Mouse (Mus musculus) liver, embryonic 12.5 days (tissue): Measurements from ENCODE around the gene Mmp19. TPM values are rescaled to one million over a fixed set of nuclear protein-coding genes. Genes with fewer than 3 reads are reported as not detected.
"Not testable (repeated sequence)": the region's sequence is repeated elsewhere in the genome, so short reads cannot be mapped to it uniquely, and the experiment has no call there.

Experiments
- ATAC-seq: fragments of 200-750 bp; cut with Nextera tagmentation; 2 replicates; pipeline ENCODE4 v1.8.0; 2017; ENCODE audit warnings: moderate number of reproducible peaks, mild to moderate bottlenecking, moderate library complexity
- H3K27ac ChIP-seq: fragments of 300-500 bp; sonication (generic); 2 replicates; pipeline ENCODE4 v1.5.1; 2016; ENCODE audit warnings: mild to moderate bottlenecking
- H3K27me3 ChIP-seq: fragments of 300-500 bp; sonication (generic); replicated peaks from 2 replicates; pipeline ENCODE4 v1.6.1; 2016; ENCODE audit warnings: mild to moderate bottlenecking, moderate library complexity
- H3K36me3 ChIP-seq: fragments of 300-500 bp; sonication (generic); 2 replicates; pipeline ENCODE4 v1.6.1; 2016; ENCODE audit warnings: mild to moderate bottlenecking, moderate library complexity
- H3K4me1 ChIP-seq: fragments of 300-500 bp; sonication (generic); 2 replicates; pipeline ENCODE4 v1.6.1; 2016
- H3K4me2 ChIP-seq: fragments of 300-500 bp; sonication (generic); 2 replicates; pipeline ENCODE4 v1.6.1; 2016; ENCODE audit warnings: mild to moderate bottlenecking, moderate library complexity
- H3K4me3 ChIP-seq: fragments of 300-500 bp; sonication (generic); 2 replicates; pipeline ENCODE4 v1.5.1; 2016; ENCODE audit warnings: mild to moderate bottlenecking, moderate library complexity
- H3K9ac ChIP-seq: fragments of 300-500 bp; sonication (generic); 2 replicates; pipeline ENCODE4 v1.6.1; 2016; ENCODE audit warnings: mild to moderate bottlenecking, moderate library complexity
- H3K9me3 ChIP-seq: fragments of 300-500 bp; sonication (generic); replicated peaks from 2 replicates; pipeline ENCODE4 v1.6.1; 2016; ENCODE audit warnings: mild to moderate bottlenecking, moderate library complexity
- WGBS: fragments of 180-500 bp; shearing (Covaris S2); methylation state at CpG from one replicate; pipeline ENCODE4 v1.1.7; 2016; ENCODE audit not compliant: insufficient replicate concordance; 5-methylcytosine and 5-hydroxymethylcytosine counted together
- polyA plus RNA-seq: library from polyadenylated mRNA; unstranded; fragments of >200 nt; fragmentation: Nextera tagmentation; extraction: Ambion mirVana; gene quantifications from 2 replicates; pipeline ENCODE4 v1.2.1, GENCODE M21; 2016

The Mmp19 gene
- polyA plus RNA-seq, 1 experiment from 2014 or later: 6.8 TPM

GRCm38 (mm10) chr10:128803361-128803760 lies 12.7 kb downstream of the Mmp19 start:
- Histone ChIP-seq H3K4me2 (peak overlapping the region; percentile 94), H3K4me1 (peaks cover 43% of the 10 kb centered on the region), H3K36me3 (peaks cover 37% of the 10 kb centered on the region), H3K9me3 (no peaks in the 10 kb centered on the region), H3K27me3 (peaks cover 4% of the 10 kb centered on the region), H3K9ac (peak overlapping the region; percentile 88; the same call in 1 of the 2 replicates), H3K4me3 (peak overlapping the region; percentile 82), H3K27ac (peak overlapping the region; percentile 93; the same call in 1 of the 2 replicates)
- 8% methylated on average over 6 of the region's 6 CpGs for whole genome bisulfite sequencing
- no peak for ATAC-seq

- Histone ChIP-seq H3K27ac (peak within 1 kb of the TSS; percentile 93), H3K36me3 (peaks cover 39% of the 10 kb centered on the region), H3K4me3 (peak within 1 kb of the TSS; percentile 82), H3K4me1 (peaks cover 48% of the 10 kb centered on the region), H3K9ac (peak within 1 kb of the TSS; percentile 88), H3K27me3 (peaks cover 4% of the 10 kb centered on the region), H3K4me2 (peak within 1 kb of the TSS; percentile 94), H3K9me3 (no peaks in the 10 kb centered on the region)
- no peak for ATAC-seq
- 5% methylated on average over 14 of the region's 14 CpGs for WGBS
Measured at GRCm38 (mm10) chr10:128803771-128804270, 13.1 kb downstream of the Mmp19 start, which contains the start of gene Dnajc14. Gene Dnajc14, plus strand, starts transcription at chr10:128804062.

GRCm38 (mm10) chr10:128804271-128805091 lies 13.8 kb downstream of the Mmp19 start, which contains the start of gene Tmem198b:
Gene Tmem198b, minus strand, starts transcription at chr10:128804370.
- peaks cover 4% of the 10 kb centered on the region for H3K27me3 ChIP-seq
- WGBS: under 1% methylated on average over 28 of the region's 28 CpGs
- H3K4me1 ChIP-seq: peaks cover 54% of the 10 kb centered on the region
- no peaks in the 10 kb centered on the region for H3K9me3 ChIP-seq
- ATAC-seq: peak; percentile 46
- peak within 1 kb of the TSS; percentile 93 for H3K27ac ChIP-seq
- peak within 1 kb of the TSS; percentile 82 for H3K4me3 ChIP-seq
- peaks cover 42% of the 10 kb centered on the region for H3K36me3 ChIP-seq
- H3K9ac ChIP-seq: peak within 1 kb of the TSS; percentile 88
- H3K4me2 ChIP-seq: peak within 1 kb of the TSS; percentile 94

- WGBS: under 1% methylated on average over 63 of the region's 70 CpGs
- no peaks in the 10 kb centered on the region for H3K9me3 ChIP-seq
- peak overlapping the region; percentile 82 for H3K4me3 ChIP-seq
- peaks cover 4% of the 10 kb centered on the region for H3K27me3 ChIP-seq
- peaks cover 37% of the 10 kb centered on the region for H3K36me3 ChIP-seq
- ATAC-seq: peak; percentile 96
- H3K27ac ChIP-seq: peak overlapping the region; percentile 93
- peak overlapping the region; percentile 94 for H3K4me2 ChIP-seq
- peaks cover 58% of the 10 kb centered on the region for H3K4me1 ChIP-seq
- H3K9ac ChIP-seq: peak overlapping the region; percentile 88
Measured at GRCm38 (mm10) chr10:128805092-128806000, 14.6 kb downstream of the Mmp19 start.

GRCm38 (mm10) chr10:128806086-128806485 lies 15.4 kb downstream of the Mmp19 start:
- peaks cover 32% of the 10 kb centered on the region for H3K36me3 ChIP-seq
- peak overlapping the region; percentile 94 for H3K4me2 ChIP-seq
- peaks cover 60% of the 10 kb centered on the region for H3K4me1 ChIP-seq
- peak overlapping the region; percentile 88 for H3K9ac ChIP-seq
- H3K27me3 ChIP-seq: peaks cover 4% of the 10 kb centered on the region
- WGBS: 48% methylated on average over 6 of the region's 6 CpGs
- peak overlapping the region; percentile 82 for H3K4me3 ChIP-seq
- H3K27ac ChIP-seq: peak overlapping the region; percentile 93
- H3K9me3 ChIP-seq: no peaks in the 10 kb centered on the region
- ATAC-seq: no peak

- Histone ChIP-seq H3K9me3 (no peaks in the 10 kb centered on the region), H3K27me3 (peaks cover 4% of the 10 kb centered on the region), H3K27ac (peak overlapping the region; percentile 13; the same call in 1 of the 2 replicates), H3K36me3 (peaks cover 32% of the 10 kb centered on the region), H3K4me2 (peak overlapping the region; percentile 94), H3K4me3 (peak overlapping the region; percentile 82), H3K4me1 (peaks cover 60% of the 10 kb centered on the region), H3K9ac (peak overlapping the region; percentile 49)
- ATAC-seq: no peak
- WGBS: 79% methylated on average over 8 of the region's 8 CpGs
Measured at GRCm38 (mm10) chr10:128807018-128807417, 16.3 kb downstream of the Mmp19 start.

- H3K36me3 ChIP-seq: peaks cover 67% of the 10 kb centered on the region
Measured at GRCm38 (mm10) chr10:128817033-128817432, 26.3 kb downstream of the Mmp19 start, which contains the start of gene Sarnp. Gene Sarnp, plus strand, starts transcription at chr10:128817333.

GRCm38 (mm10) chr10:128820217-128820616 lies 29.5 kb downstream of the Mmp19 start:
- WGBS: 85% methylated on average over 4 of the region's 4 CpGs
- H3K27ac ChIP-seq: no peak overlapping the region
- H3K4me1 ChIP-seq: peaks cover 30% of the 10 kb centered on the region
- peaks cover 58% of the 10 kb centered on the region for H3K36me3 ChIP-seq
- H3K9me3 ChIP-seq: no peaks in the 10 kb centered on the region
- peak overlapping the region; percentile 87 for H3K4me2 ChIP-seq
- peak overlapping the region; percentile 92 for H3K4me3 ChIP-seq
- ATAC-seq: no peak
- H3K27me3 ChIP-seq: no peaks in the 10 kb centered on the region
- H3K9ac ChIP-seq: peak overlapping the region; percentile 75

More at GRCm38 (mm10) chr10:128817033-128817432, 26.3 kb downstream of the Mmp19 start, which contains the start of gene Sarnp:
- Histone ChIP-seq H3K4me1 (peaks cover 14% of the 10 kb centered on the region), H3K4me2 (no peak within 1 kb of the TSS), H3K27ac (no peak within 1 kb of the TSS), H3K4me3 (no peak within 1 kb of the TSS), H3K27me3 (no peaks in the 10 kb centered on the region), H3K9ac (no peak within 1 kb of the TSS), H3K9me3 (no peaks in the 10 kb centered on the region)
- WGBS: 86% methylated on average over 13 of the region's 13 CpGs
- ATAC-seq: no peak

- peak within 1 kb of the TSS; percentile 79 for H3K27ac ChIP-seq
- no peaks in the 10 kb centered on the region for H3K27me3 ChIP-seq
- peaks cover 55% of the 10 kb centered on the region for H3K36me3 ChIP-seq
- H3K4me3 ChIP-seq: peak within 1 kb of the TSS; percentile 92
- WGBS: under 1% methylated on average over 46 of the region's 46 CpGs
- peak; percentile 99 for ATAC-seq
- peak within 1 kb of the TSS; percentile 87 for H3K4me2 ChIP-seq
- H3K4me1 ChIP-seq: peaks cover 30% of the 10 kb centered on the region
- peak within 1 kb of the TSS; percentile 89 for H3K9ac ChIP-seq
- H3K9me3 ChIP-seq: no peaks in the 10 kb centered on the region
Measured at GRCm38 (mm10) chr10:128821358-128822056, 30.8 kb downstream of the Mmp19 start, which contains the start of gene Ormdl2. Gene Ormdl2, minus strand, starts transcription at chr10:128821645.

- Histone ChIP-seq H3K9me3 (no peaks in the 10 kb centered on the region), H3K4me2 (peak overlapping the region; percentile 86), H3K36me3 (peaks cover 53% of the 10 kb centered on the region), H3K9ac (peak overlapping the region; percentile 89), H3K27ac (peak overlapping the region; percentile 79), H3K4me1 (peaks cover 30% of the 10 kb centered on the region), H3K27me3 (no peaks in the 10 kb centered on the region), H3K4me3 (peak overlapping the region; percentile 92)
- 2% methylated on average over 13 of the region's 13 CpGs for WGBS
- no peak for ATAC-seq
Measured at GRCm38 (mm10) chr10:128822135-128822534, 31.4 kb downstream of the Mmp19 start.

- Histone ChIP-seq H3K4me1 (peaks cover 30% of the 10 kb centered on the region), H3K4me2 (peak overlapping the region; percentile 86), H3K36me3 (peaks cover 53% of the 10 kb centered on the region), H3K4me3 (peak overlapping the region; percentile 92), H3K9ac (peak overlapping the region; percentile 89)
- 58% methylated on average over 4 of the region's 4 CpGs for WGBS
- not testable (repeated sequence) for H3K27me3 ChIP-seq, ATAC-seq, H3K9me3 ChIP-seq, H3K27ac ChIP-seq
Measured at GRCm38 (mm10) chr10:128823087-128823486, 32.4 kb downstream of the Mmp19 start.
